Mouse (Mus musculus) right cerebral cortex, postnatal 14 days (tissue): ENCODE measurements at regions not wholly inside any gene's neighbourhood (a gene's known extent, or its start where the extent isn't known, plus 50 kb on each side); places are given as distances from the start of the nearest gene placed in this dataset.

Experiments used
- DNase-seq: peaks from one replicate; pipeline ENCODE4 v3.0.0; 2022

DNA sequence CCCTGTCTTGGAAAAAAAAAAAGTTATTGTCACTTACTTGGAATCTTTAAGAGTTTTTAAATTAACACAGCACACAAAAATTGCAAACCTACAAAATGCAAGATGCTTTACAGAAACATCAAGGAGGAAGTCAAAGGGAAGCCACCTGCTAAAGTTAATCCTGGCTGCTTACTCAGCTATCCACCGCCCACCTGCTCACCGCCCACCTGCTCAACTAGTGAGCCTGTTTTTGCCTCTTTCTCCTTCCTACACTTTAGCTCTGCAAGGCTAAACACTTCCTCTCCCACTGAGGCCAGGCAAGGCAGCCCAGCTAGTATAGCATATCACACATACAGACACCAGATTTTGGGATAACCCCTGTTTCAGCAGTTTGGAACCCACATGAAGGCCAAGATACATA, 66.4 kb downstream of the Gm6685 start:
- peak; percentile 9 for DNase-seq

DNA sequence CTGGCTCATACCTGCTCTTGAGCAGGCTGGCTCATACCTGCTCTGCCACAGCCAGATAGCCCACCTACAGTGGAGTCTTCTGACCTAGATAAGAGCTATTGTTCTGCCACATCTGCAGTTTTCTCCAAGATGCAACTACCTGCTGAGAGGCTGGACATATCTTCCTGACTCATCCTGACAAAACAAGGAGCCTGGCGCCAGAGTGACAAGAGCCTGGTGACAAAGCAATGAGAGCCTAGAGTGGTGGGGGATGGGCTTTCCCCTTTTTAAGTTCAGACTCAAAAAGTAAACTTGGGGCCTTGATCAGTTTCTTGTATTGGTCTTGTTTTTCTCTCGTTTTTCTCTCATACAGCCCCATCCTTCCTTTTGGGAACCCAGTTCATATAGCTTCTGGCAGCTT, 67.1 kb downstream of the Gm6685 start:
- no peak for DNase-seq
